Mouse (Mus musculus) C2C12 (cell line): ENCODE results near the gene Hpn.

Experiments
- CEBPB ChIP-seq: IDR thresholded peaks from one replicate; pipeline ENCODE4 v1.6.1; 2011; ENCODE audit warnings: low read depth, mild to moderate bottlenecking, control low read depth, moderate library complexity
- CTCF ChIP-seq: IDR thresholded peaks from one replicate; pipeline ENCODE4 v1.5.1; 2011; ENCODE audit not compliant: control insufficient read depth, insufficient read depth, insufficient read length
- FOSL1 ChIP-seq: IDR thresholded peaks from one replicate; pipeline ENCODE4 v1.8.0; 2011; ENCODE audit warnings: mild to moderate bottlenecking, low read length; ENCODE audit not compliant: poor library complexity, insufficient read depth, severe bottlenecking
- MAX ChIP-seq: IDR thresholded peaks from one replicate; pipeline ENCODE4 v1.6.1; 2011; ENCODE audit warnings: mild to moderate bottlenecking, control low read depth
- MYOD1 ChIP-seq: IDR thresholded peaks from one replicate; pipeline ENCODE4 v1.6.1; 2011; ENCODE audit warnings: low read depth; ENCODE audit not compliant: control insufficient read depth, insufficient read length
- MYOG ChIP-seq: IDR thresholded peaks from one replicate; pipeline ENCODE4 v1.6.1; 2011; ENCODE audit not compliant: control insufficient read depth, insufficient read length; ENCODE audit errors: extremely low read depth
- USF1 ChIP-seq: IDR thresholded peaks from one replicate; pipeline ENCODE4 v1.6.1; 2011; ENCODE audit warnings: low read depth, mild to moderate bottlenecking, control low read depth, moderate library complexity

DNA sequence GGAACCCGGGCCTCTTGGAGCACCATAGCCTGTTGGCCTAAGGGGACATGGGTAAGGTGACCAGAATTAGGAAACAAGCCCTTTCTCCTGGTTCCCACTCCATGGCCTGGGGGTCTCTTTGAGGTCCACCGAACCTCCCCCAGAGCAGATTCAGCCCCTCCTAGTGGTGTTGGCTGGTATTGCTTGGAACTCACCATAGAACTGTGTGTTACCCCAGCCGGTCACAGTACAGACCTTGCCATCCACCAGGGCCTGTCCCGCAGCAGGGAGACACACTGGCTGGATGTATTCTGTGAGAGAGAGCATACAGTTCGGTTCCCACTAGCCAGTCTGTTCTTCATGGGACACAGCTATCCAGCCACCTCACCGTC, 15.5 kb downstream of the Hpn start:
- TF ChIP-seq CTCF (no peak), MAX (no peak), MYOD1 (no peak), USF1 (no peak), CEBPB (no peak), MYOG (no peak), FOSL1 (no peak)
